Mouse (Mus musculus) erythroblast, embryonic 14.5 days (primary cell): ENCODE data around the gene Nme3.
"Not testable (repeated sequence)": the region's sequence is repeated elsewhere in the genome, so short reads cannot be mapped to it uniquely, and the experiment has no call there.

ENCODE experiments used
- GATA1 ChIP-seq: IDR thresholded peaks from 2 replicates; pipeline ENCODE4 v1.6.1; 2012; ENCODE audit warnings: low read length, inconsistent platforms, mixed read lengths
- TAL1 ChIP-seq: IDR thresholded peaks from 3 replicates; pipeline ENCODE4 v1.6.1; 2012; ENCODE audit warnings: low read length, inconsistent platforms, mixed read lengths

DNA sequence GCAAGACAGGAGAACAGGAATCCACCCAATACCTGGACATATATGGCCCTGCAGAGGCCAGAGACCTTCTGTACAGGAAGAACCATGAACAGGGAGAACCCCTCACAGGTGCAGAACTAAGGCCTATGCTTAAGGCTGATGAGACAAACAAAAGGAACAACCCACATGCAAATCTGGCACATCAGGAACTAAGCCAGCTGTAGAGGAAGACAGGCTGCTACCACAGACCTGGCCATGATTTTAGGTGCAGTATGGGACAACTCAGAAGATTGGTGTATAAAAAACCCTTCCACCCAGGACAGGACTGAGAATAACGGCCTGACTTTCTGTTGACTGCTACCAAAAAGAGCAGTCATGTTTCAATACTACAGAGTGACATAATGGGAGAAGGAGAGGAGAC is 47.3 kb downstream of the Nme3 start:
- TF ChIP-seq GATA1, TAL1: not testable (repeated sequence)
